Mouse (Mus musculus) liver, embryonic 15.5 days (tissue): ENCODE measurements around the gene Wdfy3. TPM values are rescaled to one million over a fixed set of nuclear protein-coding genes. Genes with fewer than 3 reads are reported as not detected.
A peak's percentile ranks its signal among the peaks of the same experiment; 100 is the strongest.

Source experiments
- ATAC-seq: fragments of 200-750 bp; cut with Nextera tagmentation; 2 replicates; pipeline ENCODE4 v1.8.0; 2017; ENCODE audit warnings: moderate number of reproducible peaks, mild to moderate bottlenecking, moderate library complexity; ENCODE audit not compliant: insufficient read depth
- H3K27ac ChIP-seq: fragments of 300-500 bp; sonication (generic); replicated peaks from 2 replicates; pipeline ENCODE4 v1.5.1; 2015; ENCODE audit warnings: mild to moderate bottlenecking, inconsistent platforms
- H3K27me3 ChIP-seq: fragments of 300-500 bp; sonication (generic); 2 replicates; pipeline ENCODE4 v1.6.1; 2015; ENCODE audit warnings: mild to moderate bottlenecking, inconsistent platforms
- H3K36me3 ChIP-seq: fragments of 300-500 bp; sonication (generic); replicated peaks from 2 replicates; pipeline ENCODE4 v1.6.1; 2015; ENCODE audit warnings: moderate library complexity, mild to moderate bottlenecking, inconsistent platforms
- H3K4me1 ChIP-seq: fragments of 300-500 bp; sonication (generic); replicated peaks from 2 replicates; pipeline ENCODE4 v1.6.1; 2015; ENCODE audit warnings: inconsistent platforms
- H3K4me2 ChIP-seq: fragments of 300-500 bp; sonication (generic); 2 replicates; pipeline ENCODE4 v1.6.1; 2015; ENCODE audit warnings: moderate library complexity, mild to moderate bottlenecking, inconsistent platforms
- H3K4me3 ChIP-seq: fragments of 300-500 bp; sonication (generic); replicated peaks from 2 replicates; pipeline ENCODE4 v1.5.1; 2015; ENCODE audit warnings: mild to moderate bottlenecking, inconsistent platforms
- H3K9ac ChIP-seq: fragments of 300-500 bp; sonication (generic); 2 replicates; pipeline ENCODE4 v1.6.1; 2015; ENCODE audit warnings: moderate library complexity, mild to moderate bottlenecking, inconsistent platforms
- H3K9me3 ChIP-seq: fragments of 300-500 bp; sonication (generic); replicated peaks from 2 replicates; pipeline ENCODE4 v1.6.1; 2016; ENCODE audit warnings: inconsistent platforms
- WGBS: fragments of 180-500 bp; shearing (Covaris S2); methylation state at CpG from one replicate; pipeline ENCODE4 v1.1.7; 2015; ENCODE audit warnings: mixed read lengths; ENCODE audit not compliant: insufficient replicate concordance; 5-methylcytosine and 5-hydroxymethylcytosine counted together
- polyA plus RNA-seq: library from polyadenylated mRNA; unstranded; fragments of >200 nt; fragmentation: Nextera tagmentation; extraction: Ambion mirVana; gene quantifications from 2 replicates; pipeline ENCODE4 v1.2.1, GENCODE M21; 2015

The Wdfy3 gene
- polyA plus RNA-seq, 1 experiment from 2014 or later = 3.4 TPM

GRCm38 (mm10) chr5:101830180-101830579 lies 239.5 kb downstream of the Wdfy3 start:
- Histone ChIP-seq H3K27me3 (peaks cover 16% of the 10 kb centered on the region; the same call in 1 of the 2 replicates), H3K4me1 (peaks cover 11% of the 10 kb centered on the region; the same call in 1 of the 2 replicates), H3K27ac (no peak overlapping the region), H3K4me3 (no peak overlapping the region), H3K9ac (no peak overlapping the region), H3K9me3 (no peaks in the 10 kb centered on the region), H3K36me3 (peaks cover 12% of the 10 kb centered on the region; the same call in 1 of the 2 replicates), H3K4me2 (no peak overlapping the region)
- WGBS = 65% methylated on average over 8 of the region's 8 CpGs
- no peak for ATAC-seq

GRCm38 (mm10) chr5:101828932-101829331 lies 240.8 kb downstream of the Wdfy3 start:
- H3K9me3 ChIP-seq = no peaks in the 10 kb centered on the region
- 66% methylated on average over 3 of the region's 3 CpGs for WGBS

GRCm38 (mm10) chr5:101827477-101827876 lies 242.2 kb downstream of the Wdfy3 start:
- no peak for ATAC-seq

More at GRCm38 (mm10) chr5:101828932-101829331, 240.8 kb downstream of the Wdfy3 start:
- H3K36me3 ChIP-seq = 0 out of 2 replicates have a peak, but pooled peaks cover 5% of the 10 kb centered on the region
- H3K4me3 ChIP-seq = no peak overlapping the region
- peaks cover 16% of the 10 kb centered on the region; the same call in 1 of the 2 replicates for H3K27me3 ChIP-seq
- no peak overlapping the region for H3K9ac ChIP-seq
- ATAC-seq = no peak
- peaks cover 11% of the 10 kb centered on the region; the same call in 1 of the 2 replicates for H3K4me1 ChIP-seq
- no peak overlapping the region for H3K4me2 ChIP-seq
- H3K27ac ChIP-seq = no peak overlapping the region

GRCm38 (mm10) chr5:101826531-101826970 lies 243.2 kb downstream of the Wdfy3 start:
- peaks cover 11% of the 10 kb centered on the region; the same call in 1 of the 2 replicates for H3K4me1 ChIP-seq
- WGBS = 10% methylated on average over 15 of the region's 15 CpGs
- no peak overlapping the region for H3K9ac ChIP-seq
- no peaks in the 10 kb centered on the region for H3K36me3 ChIP-seq
- peak; percentile 64; the same call in 1 of the 2 replicates for ATAC-seq
- H3K4me3 ChIP-seq = 0 out of 2 replicates have a peak overlapping the region, but pooled peaks have one; percentile 17
- H3K4me2 ChIP-seq = peak overlapping the region; percentile 56
- no peaks in the 10 kb centered on the region for H3K9me3 ChIP-seq
- H3K27me3 ChIP-seq = peaks cover 20% of the 10 kb centered on the region
- H3K27ac ChIP-seq = no peak overlapping the region

More at GRCm38 (mm10) chr5:101827477-101827876, 242.2 kb downstream of the Wdfy3 start:
- H3K4me3 ChIP-seq = no peak overlapping the region
- H3K27ac ChIP-seq = no peak overlapping the region
- no peaks in the 10 kb centered on the region for H3K9me3 ChIP-seq
- no peaks in the 10 kb centered on the region for H3K36me3 ChIP-seq
- H3K27me3 ChIP-seq = peaks cover 17% of the 10 kb centered on the region; the same call in 1 of the 2 replicates
- H3K4me1 ChIP-seq = peaks cover 11% of the 10 kb centered on the region; the same call in 1 of the 2 replicates
- H3K9ac ChIP-seq = no peak overlapping the region
- WGBS = 34% methylated on average over 12 of the region's 12 CpGs
- H3K4me2 ChIP-seq = no peak overlapping the region

GRCm38 (mm10) chr5:101825111-101825911 lies 244.4 kb downstream of the Wdfy3 start:
- H3K36me3 ChIP-seq = no peaks in the 10 kb centered on the region
- no peak overlapping the region for H3K27ac ChIP-seq
- WGBS = 40% methylated on average over 13 of the region's 13 CpGs
- H3K4me3 ChIP-seq = no peak overlapping the region
- H3K4me1 ChIP-seq = peaks cover 11% of the 10 kb centered on the region; the same call in 1 of the 2 replicates
- peak; percentile 19; the same call in 1 of the 2 replicates for ATAC-seq
- H3K27me3 ChIP-seq = peaks cover 20% of the 10 kb centered on the region
- no peak overlapping the region for H3K9ac ChIP-seq
- H3K9me3 ChIP-seq = no peaks in the 10 kb centered on the region
- no peak overlapping the region for H3K4me2 ChIP-seq

DNA sequence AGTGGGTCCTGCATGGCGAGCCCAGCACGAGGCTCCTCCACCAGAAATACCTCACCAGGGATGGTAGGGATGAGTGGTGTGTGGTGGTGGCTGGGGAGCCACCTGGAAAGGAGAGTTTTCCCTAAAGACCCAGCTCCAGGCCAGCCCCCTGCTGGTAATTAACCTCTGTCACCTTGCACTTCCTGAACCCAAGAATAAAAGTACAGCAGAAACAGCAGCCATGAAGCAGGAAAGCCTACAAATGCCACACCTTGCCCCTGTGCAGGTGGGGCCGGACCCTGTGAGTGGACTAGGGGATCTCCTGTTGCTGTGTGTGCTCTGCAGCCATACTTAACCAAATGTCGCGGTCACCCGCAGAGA lies 247.4 kb downstream of the Wdfy3 start:
- 55% methylated on average over 6 of the region's 6 CpGs for WGBS
- no peak overlapping the region for H3K4me2 ChIP-seq
- H3K9ac ChIP-seq = no peak overlapping the region
- no peak overlapping the region for H3K27ac ChIP-seq
- no peak overlapping the region for H3K4me3 ChIP-seq
- H3K27me3 ChIP-seq = peaks cover 20% of the 10 kb centered on the region
- H3K36me3 ChIP-seq = no peaks in the 10 kb centered on the region
- peaks cover 11% of the 10 kb centered on the region; the same call in 1 of the 2 replicates for H3K4me1 ChIP-seq
- no peaks in the 10 kb centered on the region for H3K9me3 ChIP-seq
- ATAC-seq = no peak

DNA sequence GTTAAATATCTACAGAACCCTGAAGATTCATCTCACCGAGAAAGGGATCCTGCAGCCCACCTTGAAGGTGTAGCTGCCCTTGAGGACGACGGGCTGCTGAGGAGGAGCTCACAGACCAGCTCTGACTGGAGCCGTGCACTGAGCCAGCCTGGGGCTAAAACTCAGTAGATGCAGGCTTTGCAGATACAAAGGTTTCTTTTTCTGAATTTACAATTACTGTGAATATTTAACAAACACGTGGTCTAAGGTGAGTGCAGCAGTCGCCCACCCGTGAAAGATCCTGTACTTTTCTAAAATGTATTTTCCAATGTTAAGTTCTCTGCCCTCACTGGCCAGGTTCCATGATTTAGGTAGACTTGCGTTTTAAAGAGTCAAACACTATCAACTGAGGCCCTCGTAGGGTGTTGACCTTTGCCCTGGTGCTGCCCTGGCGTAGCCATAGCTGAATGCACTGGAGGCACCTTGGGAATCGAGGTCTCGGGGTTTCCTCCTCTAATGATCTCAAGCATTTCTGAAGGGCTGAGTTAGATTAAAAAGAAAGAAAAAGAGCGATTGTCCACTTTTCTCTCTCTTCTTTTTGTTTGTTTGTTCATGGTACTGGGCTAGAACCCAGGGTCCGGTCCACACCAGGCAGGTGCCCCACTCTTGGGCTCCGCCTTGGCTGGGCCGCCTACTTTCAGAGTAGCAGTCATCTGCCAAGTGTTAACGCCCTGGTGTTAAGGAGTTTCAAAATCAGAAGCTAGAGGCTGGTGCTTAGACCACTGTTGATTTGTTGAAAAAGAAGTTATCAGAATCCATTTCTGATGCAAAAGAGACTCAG lies 248.0 kb downstream of the Wdfy3 start:
- Histone ChIP-seq H3K4me3 (no peak overlapping the region), H3K27me3 (peaks cover 17% of the 10 kb centered on the region), H3K9ac (no peak overlapping the region), H3K4me1 (peaks cover 6% of the 10 kb centered on the region; the same call in 1 of the 2 replicates), H3K36me3 (no peaks in the 10 kb centered on the region), H3K4me2 (no peak overlapping the region), H3K9me3 (no peaks in the 10 kb centered on the region), H3K27ac (no peak overlapping the region)
- 66% methylated on average over 17 of the region's 17 CpGs for WGBS
- ATAC-seq = no peak

- no peak overlapping the region for H3K4me2 ChIP-seq
- H3K36me3 ChIP-seq = no peaks in the 10 kb centered on the region
- H3K27me3 ChIP-seq = peaks cover 11% of the 10 kb centered on the region
- H3K4me3 ChIP-seq = no peak overlapping the region
- WGBS = 64% methylated on average over 8 of the region's 8 CpGs
- H3K9me3 ChIP-seq = no peaks in the 10 kb centered on the region
- H3K27ac ChIP-seq = no peak overlapping the region
- ATAC-seq = no peak
- no peaks in the 10 kb centered on the region for H3K4me1 ChIP-seq
- no peak overlapping the region for H3K9ac ChIP-seq
These were observed 248.7 kb downstream of the Wdfy3 start for GRCm38 (mm10) chr5:101821052-101821451.

DNA sequence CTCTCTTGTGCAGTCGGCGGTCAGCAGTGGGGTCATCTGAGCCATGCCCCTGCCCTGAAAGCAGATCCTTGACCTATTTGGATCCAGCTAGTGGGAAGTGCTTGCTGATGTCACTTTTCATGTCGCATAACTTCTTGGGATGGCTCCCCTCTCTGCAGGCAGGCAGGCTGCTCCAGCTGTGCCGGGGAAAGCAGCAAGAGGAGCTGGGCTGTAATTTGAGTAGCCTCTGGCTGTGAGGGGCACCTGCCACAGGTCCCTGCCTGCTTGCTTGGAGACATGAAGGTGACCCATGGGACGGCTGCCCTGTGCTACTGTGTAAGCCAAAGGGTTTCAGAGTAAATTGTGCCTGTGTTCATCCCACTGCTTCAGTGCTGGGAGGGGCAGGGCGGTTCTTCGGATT lies 249.9 kb downstream of the Wdfy3 start:
- Histone ChIP-seq H3K9ac (no peak overlapping the region), H3K9me3 (no peaks in the 10 kb centered on the region), H3K27ac (no peak overlapping the region), H3K4me1 (no peaks in the 10 kb centered on the region), H3K4me2 (no peak overlapping the region), H3K27me3 (peaks cover 8% of the 10 kb centered on the region; the same call in 1 of the 2 replicates), H3K4me3 (no peak overlapping the region), H3K36me3 (no peaks in the 10 kb centered on the region)
- 49% methylated on average over 7 of the region's 7 CpGs for WGBS
- no peak for ATAC-seq

DNA sequence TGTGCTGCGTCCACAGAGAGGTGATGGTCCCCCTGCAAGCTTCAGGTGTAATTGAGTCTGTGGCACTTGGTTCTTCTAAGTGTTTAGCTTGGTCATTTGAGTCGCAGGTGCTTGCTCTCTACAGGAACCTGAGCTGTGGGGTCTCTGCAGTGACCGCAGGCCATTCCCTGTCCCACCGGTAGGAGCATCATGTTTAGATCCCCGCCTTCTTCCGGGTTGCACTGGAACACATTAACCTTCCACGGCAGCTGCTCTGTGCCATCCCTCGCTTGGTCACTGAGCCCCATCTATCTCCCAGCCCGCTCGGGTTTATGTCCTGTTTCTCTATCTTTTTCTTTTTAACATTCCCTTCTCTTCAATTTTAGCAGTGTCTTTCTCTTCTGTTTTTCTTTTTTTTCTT lies 250.5 kb downstream of the Wdfy3 start:
- no peak overlapping the region for H3K9ac ChIP-seq
- no peaks in the 10 kb centered on the region for H3K9me3 ChIP-seq
- no peak for ATAC-seq
- H3K36me3 ChIP-seq = no peaks in the 10 kb centered on the region
- no peaks in the 10 kb centered on the region for H3K4me1 ChIP-seq
- no peak overlapping the region for H3K27ac ChIP-seq
- WGBS = 59% methylated on average over 10 of the region's 10 CpGs
- H3K4me3 ChIP-seq = no peak overlapping the region
- no peak overlapping the region for H3K4me2 ChIP-seq
- peaks cover 8% of the 10 kb centered on the region; the same call in 1 of the 2 replicates for H3K27me3 ChIP-seq

DNA sequence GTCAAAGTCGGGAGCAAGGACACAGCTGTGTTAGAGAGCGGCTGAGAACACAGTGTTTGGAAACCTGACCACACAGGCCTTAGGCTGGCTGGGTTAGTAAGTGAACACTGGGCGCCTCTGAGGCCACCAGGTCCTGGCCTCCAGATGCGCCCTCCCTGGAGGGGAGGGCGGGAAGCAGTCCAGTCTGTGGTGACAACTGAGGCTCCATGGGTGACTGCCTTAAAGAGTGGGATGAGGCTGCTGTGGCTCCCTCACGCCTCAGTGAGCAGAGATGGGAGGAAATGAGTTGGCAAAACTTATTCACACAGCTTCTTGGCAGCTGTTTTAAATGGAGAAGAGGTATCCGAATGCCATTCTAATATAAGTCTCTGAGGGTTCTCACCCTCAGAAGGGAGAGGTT lies 252.9 kb downstream of the Wdfy3 start:
- no peak overlapping the region for H3K4me3 ChIP-seq
- WGBS = 36% methylated on average over 7 of the region's 7 CpGs
- H3K9ac ChIP-seq = no peak overlapping the region
- H3K27ac ChIP-seq = no peak overlapping the region
- H3K27me3 ChIP-seq = peaks cover 4% of the 10 kb centered on the region; the same call in 1 of the 2 replicates
- H3K4me2 ChIP-seq = no peak overlapping the region
- H3K9me3 ChIP-seq = no peaks in the 10 kb centered on the region
- no peaks in the 10 kb centered on the region for H3K36me3 ChIP-seq
- H3K4me1 ChIP-seq = no peaks in the 10 kb centered on the region
- ATAC-seq = no peak
